Mouse (Mus musculus) kidney, postnatal 36 days (tissue): ENCODE data around the gene Hist2h3c2.
"Not testable (repeated sequence)": the region's sequence is repeated elsewhere in the genome, so short reads cannot be mapped to it uniquely, and the experiment has no call there.

ENCODE experiments used
- DNase-seq, 2 experiments: peaks; one replicate each; pipeline ENCODE4 v3.0.0; 2021 to 2022; ENCODE audit warnings: mixed read lengths in 2 of 2

The Hist2h3c2 gene

GRCm38 (mm10) chr3:96234914-96235313, 4.0 kb downstream of the Hist2h3c2 start:
- no peak for DNase-seq

GRCm38 (mm10) chr3:96231758-96232120, 7.2 kb downstream of the Hist2h3c2 start:
- no peak for DNase-seq

- no peak for DNase-seq
Measured at GRCm38 (mm10) chr3:96230910-96231757, 7.8 kb downstream of the Hist2h3c2 start.

- DNase-seq, result no peak
Measured at GRCm38 (mm10) chr3:96230404-96230803, 8.5 kb downstream of the Hist2h3c2 start.

GRCm38 (mm10) chr3:96228828-96229227, 10.1 kb downstream of the Hist2h3c2 start:
- DNase-seq, result no peak

GRCm38 (mm10) chr3:96226695-96227648, 12.0 kb downstream of the Hist2h3c2 start:
- DNase-seq, result no peak

- peak in 1 of 2 experiments; percentile 33 for DNase-seq
Measured at GRCm38 (mm10) chr3:96225421-96225820, 13.5 kb downstream of the Hist2h3c2 start.

- DNase-seq, result no peak
Measured at GRCm38 (mm10) chr3:96222774-96223173, 16.2 kb downstream of the Hist2h3c2 start.

- peak in 1 of 2 experiments; percentile 32 for DNase-seq
Measured at GRCm38 (mm10) chr3:96221640-96222038, 17.3 kb downstream of the Hist2h3c2 start.

- peak; percentile 84 to 95 for DNase-seq
Measured at GRCm38 (mm10) chr3:96220765-96221639, 17.9 kb downstream of the Hist2h3c2 start, which contains the start of the genes Hist2h2ac and Hist2h2be. Gene Hist2h2ac (minus strand): TSS chr3:96220880. Gene Hist2h2be (plus strand): TSS chr3:96221119.

- not testable (repeated sequence) for DNase-seq
Measured at GRCm38 (mm10) chr3:96220131-96220764, 18.7 kb downstream of the Hist2h3c2 start.

- DNase-seq, result peak; percentile 75 to 89
Measured at GRCm38 (mm10) chr3:96219661-96220130, 19.2 kb downstream of the Hist2h3c2 start, which contains the start of the genes Bola1 and Hist2h2ab. Gene Bola1 (minus strand): TSS chr3:96219709. Gene Hist2h2ab (plus strand): TSS chr3:96219865.

- peak in 1 of 2 experiments; percentile 31 for DNase-seq
Measured at GRCm38 (mm10) chr3:96219191-96219641, 19.7 kb downstream of the Hist2h3c2 start.

GRCm38 (mm10) chr3:96209242-96209641, 29.7 kb downstream of the Hist2h3c2 start:
- DNase-seq, result peak in 1 of 2 experiments; percentile 56

GRCm38 (mm10) chr3:96207819-96208218, 31.1 kb downstream of the Hist2h3c2 start:
- DNase-seq, result no peak

GRCm38 (mm10) chr3:96199731-96200130, 39.2 kb downstream of the Hist2h3c2 start:
- DNase-seq, result no peak

GRCm38 (mm10) chr3:96198601-96199251, 40.2 kb downstream of the Hist2h3c2 start:
- not testable (repeated sequence) for DNase-seq

GRCm38 (mm10) chr3:96198181-96198580, 40.7 kb downstream of the Hist2h3c2 start:
- no peak for DNase-seq

GRCm38 (mm10) chr3:96197129-96197749, 41.7 kb downstream of the Hist2h3c2 start:
- peak; percentile 93 to 94 for DNase-seq
